Mouse (Mus musculus): Measurements from ENCODE around the gene Foxc2. TPM values are rescaled to one million over a fixed set of nuclear protein-coding genes. Genes with fewer than 3 reads are reported as not detected.

Foxc2 gene
- polyA plus RNA-seq, 1 experiment from 2014 or later, result 15.2 TPM

Small RNA genes lying within 50 kb of the gene (microRNA-seq; reads per million reads assigned to microRNA genes)
- gene Gm27530, result not detected

Other genes starting within 250 kb of the Foxc2 start
- gene Foxf1, start 31.8 kb upstream of the Foxc2 start, polyA plus RNA-seq (2016; fragmentation: Nextera tagmentation; extraction: Ambion mirVana), result 28.8 and 30.1 TPM in 2 replicates
- 68.2 and 72.3 TPM in 2 replicates for gene Mthfsd, start 7.8 kb upstream of the Foxc2 start, polyA plus RNA-seq (2016; fragmentation: Nextera tagmentation; extraction: Ambion mirVana)
- gene Foxl1, start 11.8 kb downstream of the Foxc2 start, polyA plus RNA-seq (2016; fragmentation: Nextera tagmentation; extraction: Ambion mirVana), result 2.8 and 4.6 TPM in 2 replicates